Mouse (Mus musculus) limb, embryonic 11.5 days (tissue): ENCODE data around the gene Lsamp. TPM values are rescaled to one million over a fixed set of nuclear protein-coding genes. Genes with fewer than 3 reads are reported as not detected.

ENCODE experiments used
- ATAC-seq: fragments of 200-750 bp; cut with Nextera tagmentation; 2 replicates; pipeline ENCODE4 v1.8.0; 2017; ENCODE audit warnings: low read depth; ENCODE audit not compliant: insufficient number of reproducible peaks, low FRiP score, low TSS enrichment
- DNase-seq: peaks from one replicate; pipeline ENCODE4 v3.0.0-alpha.2; 2015; ENCODE audit warnings: low spot score
- H3K27ac ChIP-seq: fragments of 300-500 bp; sonication (generic); replicated peaks from 2 replicates; pipeline ENCODE4 v1.5.1; 2014; ENCODE audit warnings: low read depth, mild to moderate bottlenecking, low read length
- H3K27me3 ChIP-seq: fragments of 300-500 bp; sonication (generic); 2 replicates; pipeline ENCODE4 v1.6.1; 2014; ENCODE audit warnings: mild to moderate bottlenecking, low read length, mixed read lengths; ENCODE audit not compliant: control insufficient read depth, insufficient read depth
- H3K36me3 ChIP-seq: fragments of 300-500 bp; sonication (generic); 2 replicates; pipeline ENCODE4 v1.6.1; 2014; ENCODE audit warnings: mild to moderate bottlenecking, low read length, moderate library complexity, mixed read lengths; ENCODE audit not compliant: control insufficient read depth, insufficient read depth
- H3K4me1 ChIP-seq: fragments of 300-500 bp; sonication (generic); 2 replicates; pipeline ENCODE4 v1.6.1; 2014; ENCODE audit warnings: low read length, mixed read lengths; ENCODE audit not compliant: control insufficient read depth, insufficient read depth
- H3K4me2 ChIP-seq: fragments of 300-500 bp; sonication (generic); 2 replicates; pipeline ENCODE4 v1.6.1; 2014; ENCODE audit warnings: low read depth, mild to moderate bottlenecking, moderate library complexity; ENCODE audit not compliant: severe bottlenecking
- H3K4me3 ChIP-seq: fragments of 300-500 bp; sonication (generic); 2 replicates; pipeline ENCODE4 v1.5.1; 2014; ENCODE audit warnings: low read depth, low read length
- H3K9ac ChIP-seq: fragments of 300-500 bp; sonication (generic); 2 replicates; pipeline ENCODE4 v1.6.1; 2014; ENCODE audit warnings: mild to moderate bottlenecking, low read length
- H3K9me3 ChIP-seq: fragments of 300-500 bp; sonication (generic); 2 replicates; pipeline ENCODE4 v1.6.1; 2016; ENCODE audit warnings: low read length; ENCODE audit not compliant: control insufficient read depth
- WGBS: fragments of 180-500 bp; shearing (Covaris S2); extraction: QIAGEN DNeasy Blood & Tissue Kit; methylation state at CpG from one replicate; pipeline ENCODE4 v1.1.7; 2014; 5-methylcytosine and 5-hydroxymethylcytosine counted together
- polyA plus RNA-seq: library from polyadenylated mRNA; unstranded; fragments of >200 nt; fragmentation: Nextera tagmentation; extraction: Ambion mirVana; gene quantifications from 2 replicates; pipeline ENCODE4 v1.2.1, GENCODE M21; 2014

Lsamp gene
- polyA plus RNA-seq, 1 experiment from 2014 or later, result 3.1 TPM

DNA sequence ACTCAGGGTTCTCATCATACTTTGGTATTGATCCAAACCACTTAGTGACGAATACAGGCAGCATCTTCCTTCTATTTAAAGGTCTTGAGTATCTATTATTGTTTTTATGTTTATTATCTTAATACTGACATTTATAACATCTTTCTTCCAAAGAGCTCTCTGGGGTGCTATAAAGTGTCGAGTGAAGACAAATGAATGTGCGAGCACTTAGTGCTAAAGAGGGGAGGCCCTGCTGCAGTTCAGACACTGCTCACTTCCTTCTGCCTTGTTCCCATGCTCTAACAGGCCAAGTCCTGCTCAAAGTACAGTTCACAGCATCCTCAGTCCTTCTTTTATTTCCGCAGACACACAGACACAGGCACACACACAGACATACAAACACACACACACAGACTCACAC lies 1537.4 kb downstream of the Lsamp start:
- 48% methylated on average over 4 of the region's 4 CpGs for WGBS
- ATAC-seq (no peak), DNase-seq (no peak)
- Histone ChIP-seq H3K27me3 (no peaks in the 10 kb centered on the region), H3K4me1 (no peaks in the 10 kb centered on the region), H3K36me3 (no peaks in the 10 kb centered on the region), H3K9me3 (no peaks in the 10 kb centered on the region), H3K27ac (no peak overlapping the region), H3K4me3 (no peak overlapping the region), H3K9ac (no peak overlapping the region), H3K4me2 (no peak overlapping the region)

DNA sequence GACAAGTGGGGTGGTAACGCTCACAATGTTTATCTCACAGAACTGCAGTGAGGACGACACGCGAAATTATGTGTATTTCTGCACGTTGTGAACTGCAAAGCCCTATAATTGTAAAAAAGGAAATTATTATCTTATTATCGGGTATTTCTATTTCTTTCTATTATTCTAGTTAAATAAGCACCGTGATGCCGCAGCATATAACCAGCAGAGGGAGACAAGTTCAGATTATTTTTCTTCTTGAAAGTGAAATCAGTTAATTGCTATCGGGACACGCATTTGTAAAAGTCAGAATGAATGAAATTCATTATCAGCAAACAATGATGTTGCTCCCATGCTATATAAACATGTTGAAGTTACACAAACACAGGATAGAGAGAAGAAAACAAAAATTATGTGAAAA lies 1540.1 kb downstream of the Lsamp start:
- no peak overlapping the region for H3K4me3 ChIP-seq
- no peak for ATAC-seq
- H3K4me1 ChIP-seq, result no peaks in the 10 kb centered on the region
- no peaks in the 10 kb centered on the region for H3K9me3 ChIP-seq
- no peaks in the 10 kb centered on the region for H3K27me3 ChIP-seq
- H3K9ac ChIP-seq, result no peak overlapping the region
- H3K36me3 ChIP-seq, result no peaks in the 10 kb centered on the region
- no peak for DNase-seq
- H3K27ac ChIP-seq, result no peak overlapping the region
- H3K4me2 ChIP-seq, result no peak overlapping the region
- WGBS, result 79% methylated on average over 10 of the region's 10 CpGs

DNA sequence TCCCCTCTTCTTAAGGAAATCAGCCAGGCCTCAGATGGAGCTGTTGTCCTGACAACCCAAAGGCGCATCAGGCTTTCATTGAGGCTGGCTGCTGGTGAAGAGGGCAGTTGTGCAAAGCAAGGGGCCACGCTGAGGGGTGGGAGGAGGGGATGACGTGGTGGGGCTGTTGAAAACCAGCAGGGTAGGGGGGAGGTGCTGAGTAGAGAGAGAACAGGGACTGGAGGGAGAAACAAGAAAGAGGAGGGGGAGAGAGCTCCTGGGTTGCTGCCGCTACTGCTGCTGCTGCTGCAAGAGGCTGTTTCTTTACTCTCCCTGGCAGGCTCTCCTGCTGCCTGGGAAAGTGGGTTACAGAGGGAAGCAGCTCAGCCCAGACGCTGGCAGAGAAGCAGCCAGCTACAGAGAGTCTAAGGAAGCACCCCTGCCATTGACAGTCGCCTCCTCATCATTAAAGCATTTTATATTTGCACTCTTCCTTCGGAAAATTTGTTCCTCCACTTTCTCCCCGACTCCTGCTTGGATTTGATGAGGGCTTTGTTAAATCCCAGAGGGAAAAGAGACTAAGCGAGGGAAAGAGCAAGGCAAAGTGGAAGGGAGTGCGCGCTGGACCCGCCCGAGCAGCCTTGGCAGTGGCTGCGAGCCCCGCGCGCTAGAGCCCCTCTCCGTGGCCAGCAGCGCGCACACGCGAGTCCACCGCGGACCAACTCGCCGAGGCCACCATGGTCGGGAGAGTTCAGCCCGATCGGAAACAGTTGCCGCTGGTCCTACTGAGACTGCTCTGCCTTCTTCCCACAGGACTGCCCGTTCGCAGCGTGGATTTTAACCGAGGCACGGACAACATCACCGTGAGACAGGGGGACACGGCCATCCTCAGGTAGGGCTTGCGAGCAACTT lies 1548.7 kb downstream of the Lsamp start:
- H3K4me1 ChIP-seq, result peaks cover 2% of the 10 kb centered on the region; the same call in 1 of the 2 replicates
- no peaks in the 10 kb centered on the region for H3K27me3 ChIP-seq
- H3K9me3 ChIP-seq, result no peaks in the 10 kb centered on the region
- H3K27ac ChIP-seq, result no peak overlapping the region
- no peaks in the 10 kb centered on the region for H3K36me3 ChIP-seq
- ATAC-seq (peak; percentile 89), DNase-seq (peak; percentile 70)
- H3K9ac ChIP-seq, result peak overlapping the region; percentile 67
- WGBS, result 1% methylated on average over 38 of the region's 38 CpGs
- H3K4me3 ChIP-seq, result peak overlapping the region; percentile 57
- H3K4me2 ChIP-seq, result peak overlapping the region; percentile 90

DNA sequence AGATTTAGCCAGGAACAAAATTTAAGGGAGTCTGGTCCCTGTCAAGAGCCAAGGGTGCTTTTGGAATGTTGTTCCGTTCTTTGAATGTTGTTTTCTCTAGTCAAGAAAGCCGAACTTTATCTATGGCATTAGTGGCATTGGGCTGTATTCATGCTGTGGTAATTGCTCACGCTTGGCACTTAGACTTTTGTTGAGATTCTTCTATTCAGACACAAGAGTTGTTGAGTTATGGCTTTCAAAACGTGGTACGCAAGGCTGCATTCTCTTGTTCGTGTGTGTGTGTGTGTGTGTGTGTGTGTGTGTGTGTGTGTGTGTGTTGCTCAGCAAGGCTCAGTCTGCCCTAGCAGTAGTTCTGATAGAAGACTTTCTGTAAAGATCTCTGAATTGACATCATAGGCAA lies 1549.5 kb downstream of the Lsamp start:
- Histone ChIP-seq H3K36me3 (no peaks in the 10 kb centered on the region), H3K27me3 (no peaks in the 10 kb centered on the region), H3K4me1 (peaks cover 2% of the 10 kb centered on the region; the same call in 1 of the 2 replicates), H3K27ac (no peak overlapping the region), H3K9ac (peak overlapping the region; percentile 67), H3K4me2 (peak overlapping the region; percentile 90), H3K4me3 (peak overlapping the region; percentile 57), H3K9me3 (no peaks in the 10 kb centered on the region)
- ATAC-seq, result no peak
- 20% methylated on average over 6 of the region's 6 CpGs for WGBS
- peak; percentile 26 for DNase-seq

DNA sequence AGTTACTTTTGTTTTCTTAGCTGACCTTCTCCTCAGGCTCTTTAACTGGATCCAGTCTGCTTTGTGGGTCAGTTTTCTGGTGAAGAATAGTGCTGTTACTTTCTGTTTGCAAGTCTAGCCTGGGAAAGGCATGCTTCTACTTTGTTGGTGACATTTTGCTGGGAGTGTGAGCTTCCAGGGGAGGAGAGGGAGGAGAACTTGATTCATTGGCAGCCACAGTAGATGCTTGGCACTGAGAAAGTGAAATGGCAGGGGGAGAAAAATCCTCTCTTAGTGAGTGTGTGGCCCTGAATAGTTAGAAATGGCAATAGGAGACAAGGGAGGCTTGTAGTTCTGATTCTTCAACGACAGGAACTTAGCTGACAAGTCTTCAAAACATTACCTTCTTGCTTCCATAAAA lies 1551.6 kb downstream of the Lsamp start:
- no peak for ATAC-seq
- no peak overlapping the region for H3K4me2 ChIP-seq
- H3K9me3 ChIP-seq, result no peaks in the 10 kb centered on the region
- no peaks in the 10 kb centered on the region for H3K36me3 ChIP-seq
- 70% methylated on average over 1 of the region's 1 CpGs for WGBS
- no peak overlapping the region for H3K4me3 ChIP-seq
- peaks cover 2% of the 10 kb centered on the region; the same call in 1 of the 2 replicates for H3K4me1 ChIP-seq
- no peak overlapping the region for H3K9ac ChIP-seq
- no peaks in the 10 kb centered on the region for H3K27me3 ChIP-seq
- H3K27ac ChIP-seq, result no peak overlapping the region
- DNase-seq, result no peak

DNA sequence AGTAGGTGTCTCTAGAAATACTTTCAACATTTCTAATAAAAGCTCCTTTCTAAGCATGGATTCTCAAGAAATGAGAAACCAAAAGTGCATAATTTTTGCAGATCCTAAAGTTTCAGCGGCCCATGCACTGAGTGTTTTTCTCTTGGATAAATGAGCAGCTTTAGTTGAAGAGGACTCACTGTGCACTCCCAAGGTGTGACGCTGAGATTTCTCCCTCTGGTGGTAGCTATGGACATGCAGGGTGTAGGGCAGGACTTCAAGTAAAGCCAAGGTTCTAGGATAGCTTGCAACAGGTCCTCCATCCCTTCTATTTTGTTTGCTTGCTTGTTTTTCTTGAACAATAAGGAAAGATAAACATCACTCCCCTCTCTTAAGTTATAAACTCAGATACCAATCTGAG lies 1558.5 kb downstream of the Lsamp start:
- no peaks in the 10 kb centered on the region for H3K36me3 ChIP-seq
- WGBS, result 45% methylated on average over 2 of the region's 2 CpGs
- H3K4me2 ChIP-seq, result no peak overlapping the region
- H3K4me1 ChIP-seq, result no peaks in the 10 kb centered on the region
- no peak for DNase-seq
- no peaks in the 10 kb centered on the region for H3K9me3 ChIP-seq
- no peak overlapping the region for H3K4me3 ChIP-seq
- no peak overlapping the region for H3K27ac ChIP-seq
- H3K27me3 ChIP-seq, result no peaks in the 10 kb centered on the region
- ATAC-seq, result no peak
- no peak overlapping the region for H3K9ac ChIP-seq

DNA sequence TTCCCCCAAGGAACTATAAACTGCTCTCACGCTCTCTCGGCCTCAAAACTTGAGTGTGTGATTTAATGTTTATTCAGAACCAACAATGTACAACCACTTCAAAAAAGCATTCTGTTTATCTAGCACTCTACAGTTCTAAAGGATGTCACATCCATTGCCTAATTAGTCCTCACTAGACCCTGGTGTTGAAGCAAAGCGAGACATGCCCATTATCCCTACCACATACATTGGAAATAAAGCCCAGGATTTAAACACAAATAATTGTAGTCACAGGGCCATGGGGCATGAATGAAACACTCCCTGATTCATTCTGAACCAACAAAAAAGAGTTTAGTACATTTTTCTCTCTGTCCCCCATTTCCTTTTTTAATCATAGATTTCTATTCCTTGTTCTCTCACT lies 1567.0 kb downstream of the Lsamp start:
- no peaks in the 10 kb centered on the region for H3K27me3 ChIP-seq
- no peak overlapping the region for H3K27ac ChIP-seq
- H3K36me3 ChIP-seq, result no peaks in the 10 kb centered on the region
- H3K9me3 ChIP-seq, result no peaks in the 10 kb centered on the region
- H3K4me2 ChIP-seq, result no peak overlapping the region
- ATAC-seq (no peak), DNase-seq (no peak)
- no peaks in the 10 kb centered on the region for H3K4me1 ChIP-seq
- 80% methylated on average over 3 of the region's 3 CpGs for WGBS
- no peak overlapping the region for H3K9ac ChIP-seq
- H3K4me3 ChIP-seq, result no peak overlapping the region

DNA sequence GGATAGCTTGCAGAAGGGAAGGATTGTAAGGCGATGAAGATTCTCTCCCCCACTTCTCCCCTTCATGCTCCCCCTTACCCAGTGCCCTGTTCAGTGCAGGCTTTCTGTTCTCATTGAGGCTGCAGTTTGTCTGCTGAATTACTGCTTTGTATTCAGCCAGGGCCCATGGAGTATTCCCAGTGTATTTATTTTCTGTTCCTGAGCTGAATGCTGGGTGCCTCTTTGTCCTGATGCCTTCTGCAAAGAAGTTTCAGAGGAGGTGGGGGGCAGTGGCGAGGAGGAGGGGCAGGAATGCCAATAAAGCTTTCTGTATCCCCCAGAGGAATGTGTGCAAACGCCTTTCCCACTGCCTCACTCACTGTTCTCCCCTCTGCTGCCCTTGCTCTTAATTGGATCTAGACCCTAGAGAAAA lies 1567.7 kb downstream of the Lsamp start:
- Histone ChIP-seq H3K4me3 (no peak overlapping the region), H3K4me1 (no peaks in the 10 kb centered on the region), H3K4me2 (no peak overlapping the region), H3K9ac (no peak overlapping the region), H3K36me3 (no peaks in the 10 kb centered on the region), H3K27me3 (no peaks in the 10 kb centered on the region), H3K27ac (no peak overlapping the region), H3K9me3 (no peaks in the 10 kb centered on the region)
- WGBS, result 17% methylated on average over 3 of the region's 3 CpGs
- peak; percentile 40 for DNase-seq
- ATAC-seq, result peak; percentile 33; the same call in 1 of the 2 replicates
